Mouse (Mus musculus) bone marrow, adult 2 months (tissue): ENCODE data around the gene Scin.

ENCODE experiments used
- CTCF ChIP-seq: fragments of 200-500 bp; IDR thresholded peaks from 2 replicates; pipeline ENCODE4 v1.5.1; 2011; ENCODE audit warnings: low read length, control low read depth; ENCODE audit not compliant: control insufficient read depth, insufficient read depth
- POLR2A ChIP-seq: fragments of 200-500 bp; IDR thresholded peaks from 2 replicates; pipeline ENCODE4 v1.6.1; 2011; ENCODE audit warnings: low read depth, mild to moderate bottlenecking, control low read depth, low read length, borderline replicate concordance; ENCODE audit not compliant: control insufficient read depth

- TF ChIP-seq CTCF (no peak), POLR2A (no peak)
Observed at GRCm38 (mm10) chr12:40169675-40170074, 35.6 kb upstream of the Scin start.
